Mouse (Mus musculus) hindbrain, embryonic 12.5 days (tissue): ENCODE measurements around the gene Cass4. TPM values are rescaled to one million over a fixed set of nuclear protein-coding genes. Genes with fewer than 3 reads are reported as not detected.

Experiments
- ATAC-seq: fragments of 200-750 bp; cut with Nextera tagmentation; 2 replicates; pipeline ENCODE4 v1.8.0; 2017; ENCODE audit warnings: moderate TSS enrichment; ENCODE audit not compliant: low FRiP score
- H3K27ac ChIP-seq: fragments of 300-500 bp; sonication (generic); 2 replicates; pipeline ENCODE4 v1.5.1; 2016; ENCODE audit warnings: mild to moderate bottlenecking
- H3K27me3 ChIP-seq: fragments of 300-500 bp; sonication (generic); 2 replicates; pipeline ENCODE4 v1.6.1; 2016; ENCODE audit warnings: mild to moderate bottlenecking
- H3K36me3 ChIP-seq: fragments of 300-500 bp; sonication (generic); 2 replicates; pipeline ENCODE4 v1.6.1; 2016; ENCODE audit warnings: mild to moderate bottlenecking
- H3K4me1 ChIP-seq: fragments of 300-500 bp; sonication (generic); 2 replicates; pipeline ENCODE4 v1.6.1; 2016
- H3K4me2 ChIP-seq: fragments of 300-500 bp; sonication (generic); replicated peaks from 2 replicates; pipeline ENCODE4 v1.6.1; 2016; ENCODE audit warnings: mild to moderate bottlenecking
- H3K4me3 ChIP-seq: fragments of 300-500 bp; sonication (generic); 2 replicates; pipeline ENCODE4 v1.5.1; 2016; ENCODE audit warnings: mild to moderate bottlenecking
- H3K9ac ChIP-seq: fragments of 300-500 bp; sonication (generic); 2 replicates; pipeline ENCODE4 v1.6.1; 2016; ENCODE audit warnings: mild to moderate bottlenecking, moderate library complexity
- H3K9me3 ChIP-seq: fragments of 300-500 bp; sonication (generic); replicated peaks from 2 replicates; pipeline ENCODE4 v1.6.1; 2016; ENCODE audit warnings: mild to moderate bottlenecking
- WGBS: fragments of 180-500 bp; shearing (Covaris S2); methylation state at CpG from one replicate; pipeline ENCODE4 v1.1.7; 2016; 5-methylcytosine and 5-hydroxymethylcytosine counted together
- polyA plus RNA-seq: library from polyadenylated mRNA; unstranded; fragments of >200 nt; fragmentation: Nextera tagmentation; extraction: Ambion mirVana; gene quantifications from 2 replicates; pipeline ENCODE4 v1.2.1, GENCODE M21; 2016

The Cass4 gene
- polyA plus RNA-seq, result 0.14 and 0.38 TPM in 2 replicates

DNA sequence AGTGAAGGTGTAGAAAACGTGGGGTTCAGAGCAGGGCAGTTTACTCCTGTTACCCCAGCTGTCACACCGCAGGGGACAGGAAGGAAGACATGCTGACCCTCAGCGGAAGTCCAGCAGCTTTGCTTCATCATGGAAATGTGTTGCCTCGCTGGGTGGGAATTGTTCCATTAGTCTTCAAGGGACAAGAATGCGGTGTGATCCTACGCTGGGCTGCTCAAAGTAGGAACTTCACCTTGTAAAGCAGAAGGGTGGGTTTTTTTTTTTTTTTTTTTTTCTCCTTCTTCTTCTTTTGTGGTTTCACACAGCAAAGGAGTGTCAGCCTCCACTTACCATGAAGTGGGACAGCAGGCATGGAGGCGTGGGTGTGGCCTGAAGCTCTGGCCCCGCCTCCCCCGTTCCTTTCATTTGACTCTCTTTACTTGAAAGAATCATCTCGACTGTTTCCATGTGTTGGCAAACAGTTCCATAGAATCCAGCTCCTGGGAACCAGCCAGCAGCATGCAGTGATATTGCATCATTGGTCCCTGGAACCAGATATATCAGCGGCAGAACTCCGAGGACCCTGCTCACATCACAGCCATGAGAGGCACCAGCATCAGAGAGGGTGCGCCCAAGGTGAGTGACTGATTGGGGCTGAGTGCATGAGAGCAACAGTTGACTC lies at the start of gene Cass4:
Cass4 (plus strand) TSS at position 404 of the 661 bp plus-strand sequence.
- Histone ChIP-seq H3K4me3 (no peak within 1 kb of the TSS), H3K4me1 (peaks cover 5% of the 10 kb centered on the region), H3K9ac (no peak within 1 kb of the TSS), H3K27ac (no peak within 1 kb of the TSS), H3K4me2 (no peak within 1 kb of the TSS), H3K27me3 (no peaks in the 10 kb centered on the region), H3K9me3 (no peaks in the 10 kb centered on the region), H3K36me3 (no peaks in the 10 kb centered on the region)
- ATAC-seq, result no peak
- 38% methylated on average over 13 of the region's 13 CpGs for WGBS

DNA sequence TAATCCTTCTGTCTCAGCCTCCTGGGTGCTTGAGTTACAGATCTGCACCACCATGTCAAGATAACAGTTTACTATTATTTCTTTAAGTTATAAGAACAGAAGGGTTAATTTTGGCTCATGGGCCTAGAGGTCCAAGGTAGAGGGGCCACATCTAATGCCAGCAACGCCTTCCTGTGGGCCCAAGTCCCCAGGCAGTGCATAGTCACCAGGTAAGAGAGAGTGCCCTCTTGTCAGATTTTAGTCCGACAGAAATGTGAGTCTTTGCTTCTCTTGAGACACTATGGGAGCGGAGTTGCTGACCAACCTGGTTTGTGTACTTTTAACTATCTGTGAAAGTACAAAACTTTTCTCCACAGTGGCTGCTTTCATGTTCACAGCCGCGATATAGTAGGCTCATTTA lies 48.9 kb upstream of the Cass4 start:
- H3K4me1 ChIP-seq, result peaks cover 23% of the 10 kb centered on the region

DNA sequence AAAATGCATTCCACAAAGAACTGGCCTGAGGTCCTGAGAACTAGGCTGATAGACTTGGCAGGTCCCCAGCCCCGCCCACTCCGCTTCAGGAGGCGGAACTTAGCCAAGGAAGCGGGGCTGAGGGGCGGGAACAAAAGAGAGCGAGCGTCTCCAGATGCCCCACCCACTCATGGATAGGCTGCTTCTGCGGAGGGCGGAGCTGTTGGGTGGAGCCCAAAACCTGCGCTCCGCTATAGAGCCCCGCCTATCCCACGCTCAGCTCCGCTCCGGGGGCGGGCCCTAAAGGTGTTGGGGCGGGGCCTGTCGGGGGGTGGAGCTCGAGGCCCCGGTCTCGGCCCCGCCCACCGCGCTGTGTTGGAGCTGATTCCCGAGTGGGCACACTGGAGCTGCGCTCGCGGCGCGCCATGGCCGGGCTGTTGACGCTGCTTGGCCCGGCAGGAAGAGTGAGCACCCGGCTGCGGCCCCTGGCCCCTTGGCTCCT lies 48.3 kb upstream of the Cass4 start, which contains the start of gene Fam210b:
Fam210b (plus strand) TSS at position 308 of the 481 bp plus-strand sequence.
- 0 out of 2 replicates have a peak within 1 kb of the TSS, but pooled peaks have one; percentile 40 for H3K27ac ChIP-seq
- peak within 1 kb of the TSS; percentile 97 for H3K4me2 ChIP-seq
- no peaks in the 10 kb centered on the region for H3K36me3 ChIP-seq
- WGBS, result under 1% methylated on average over 34 of the region's 35 CpGs
- H3K9me3 ChIP-seq, result no peaks in the 10 kb centered on the region
- peak within 1 kb of the TSS; percentile 75 for H3K9ac ChIP-seq
- H3K4me3 ChIP-seq, result peak within 1 kb of the TSS; percentile 72
- H3K27me3 ChIP-seq, result no peaks in the 10 kb centered on the region
- peaks cover 23% of the 10 kb centered on the region for H3K4me1 ChIP-seq
- ATAC-seq, result peak; percentile 95

More for the DNA sequence above, 48.9 kb upstream of the Cass4 start:
- no peaks in the 10 kb centered on the region for H3K36me3 ChIP-seq
- 0 out of 2 replicates have a peak overlapping the region, but pooled peaks have one; percentile 40 for H3K27ac ChIP-seq
- H3K9me3 ChIP-seq, result no peaks in the 10 kb centered on the region
- no peak overlapping the region for H3K9ac ChIP-seq
- no peaks in the 10 kb centered on the region for H3K27me3 ChIP-seq
- H3K4me3 ChIP-seq, result no peak overlapping the region
- WGBS, result 36% methylated on average over 5 of the region's 5 CpGs
- peak; percentile 2; the same call in 1 of the 2 replicates for ATAC-seq
- H3K4me2 ChIP-seq, result peak overlapping the region; percentile 97

DNA sequence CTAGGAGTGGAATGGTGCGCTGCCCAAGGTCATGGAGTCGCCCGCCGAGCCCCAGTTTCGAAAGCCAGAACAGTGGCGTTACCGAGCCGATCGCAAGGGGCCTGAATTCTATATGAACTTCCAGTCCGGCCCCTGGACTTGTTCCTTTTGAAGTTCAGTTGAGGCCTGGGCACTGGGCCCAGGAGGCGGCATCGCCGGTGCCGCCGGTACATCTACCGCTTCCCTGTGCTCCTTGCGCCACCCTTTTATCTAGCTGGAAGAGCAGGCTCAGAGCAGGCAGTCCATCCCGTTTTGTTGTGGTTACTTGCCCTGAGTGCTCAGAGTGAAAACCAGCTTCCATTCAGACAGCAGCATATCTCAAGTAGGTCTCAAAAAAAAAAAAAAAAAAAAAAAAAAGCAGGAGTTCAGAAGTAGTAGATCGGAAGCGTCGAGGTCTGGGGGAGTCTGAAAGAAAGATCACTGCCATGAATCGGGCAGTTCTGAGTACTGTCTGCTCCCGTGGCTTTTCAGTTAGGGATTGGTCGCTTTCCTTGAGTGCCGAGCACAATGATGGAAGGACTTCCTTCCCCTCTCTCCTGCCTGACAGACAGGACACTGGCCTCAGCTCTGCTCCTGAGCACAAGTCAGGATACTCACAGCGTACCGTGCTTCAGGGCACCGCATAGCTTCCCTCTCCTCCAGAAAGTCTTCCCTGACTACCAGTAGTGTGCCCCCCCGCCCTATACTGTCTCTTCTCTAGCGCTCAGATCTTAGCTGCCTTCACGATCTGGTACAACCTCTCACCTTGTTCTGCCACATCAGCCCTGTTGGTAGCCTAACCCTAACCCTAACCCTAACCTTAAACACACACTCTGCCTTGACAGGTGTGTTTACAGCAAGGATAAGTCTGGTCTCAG lies 47.3 kb upstream of the Cass4 start:
- Histone ChIP-seq H3K36me3 (no peaks in the 10 kb centered on the region), H3K4me1 (peaks cover 21% of the 10 kb centered on the region), H3K27ac (no peak overlapping the region), H3K4me2 (peak overlapping the region; percentile 97), H3K9me3 (no peaks in the 10 kb centered on the region), H3K9ac (peak overlapping the region; percentile 75), H3K4me3 (peak overlapping the region; percentile 72), H3K27me3 (no peaks in the 10 kb centered on the region)
- peak; percentile 2; the same call in 1 of the 2 replicates for ATAC-seq
- 9% methylated on average over 31 of the region's 31 CpGs for WGBS

DNA sequence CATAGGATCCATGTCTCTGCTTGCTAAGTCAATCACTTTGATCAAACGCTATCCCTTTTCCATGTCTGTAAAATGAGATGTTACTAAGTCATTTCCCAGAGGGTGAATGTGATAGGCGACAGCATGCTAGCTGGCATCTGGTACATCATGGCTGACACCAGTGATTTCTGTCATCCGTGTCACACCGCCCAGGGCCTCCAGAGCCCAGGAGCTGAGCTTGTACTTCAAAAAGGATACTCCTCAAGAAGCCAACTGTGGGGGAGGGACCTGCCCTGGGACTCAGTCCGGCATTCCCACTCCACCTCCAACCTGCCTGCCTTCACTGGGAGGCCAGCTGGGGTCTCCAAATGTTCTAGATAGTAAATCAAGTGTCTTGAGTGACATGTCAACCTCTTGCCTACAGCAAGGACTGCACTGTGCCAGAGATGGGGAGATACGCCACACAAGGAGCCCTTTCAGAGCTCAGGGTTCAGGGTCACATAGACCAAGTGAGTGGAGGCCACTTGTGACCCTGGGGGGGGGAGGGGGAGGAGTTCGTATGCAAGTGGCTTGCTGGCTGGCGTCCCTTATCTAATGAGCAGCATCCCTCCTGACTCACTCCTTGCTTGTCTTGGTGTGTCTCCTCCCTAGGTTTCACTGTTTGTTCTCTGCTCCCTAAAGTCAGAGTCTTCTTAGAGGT lies 46.5 kb upstream of the Cass4 start:
- Histone ChIP-seq H3K27ac (0 out of 2 replicates have a peak overlapping the region, but pooled peaks have one; percentile 55), H3K36me3 (no peaks in the 10 kb centered on the region), H3K4me2 (peak overlapping the region; percentile 97), H3K9ac (no peak overlapping the region), H3K4me1 (peaks cover 16% of the 10 kb centered on the region), H3K27me3 (no peaks in the 10 kb centered on the region), H3K9me3 (no peaks in the 10 kb centered on the region), H3K4me3 (peak overlapping the region; percentile 72; the same call in 1 of the 2 replicates)
- WGBS, result 59% methylated on average over 8 of the region's 8 CpGs
- ATAC-seq, result no peak

DNA sequence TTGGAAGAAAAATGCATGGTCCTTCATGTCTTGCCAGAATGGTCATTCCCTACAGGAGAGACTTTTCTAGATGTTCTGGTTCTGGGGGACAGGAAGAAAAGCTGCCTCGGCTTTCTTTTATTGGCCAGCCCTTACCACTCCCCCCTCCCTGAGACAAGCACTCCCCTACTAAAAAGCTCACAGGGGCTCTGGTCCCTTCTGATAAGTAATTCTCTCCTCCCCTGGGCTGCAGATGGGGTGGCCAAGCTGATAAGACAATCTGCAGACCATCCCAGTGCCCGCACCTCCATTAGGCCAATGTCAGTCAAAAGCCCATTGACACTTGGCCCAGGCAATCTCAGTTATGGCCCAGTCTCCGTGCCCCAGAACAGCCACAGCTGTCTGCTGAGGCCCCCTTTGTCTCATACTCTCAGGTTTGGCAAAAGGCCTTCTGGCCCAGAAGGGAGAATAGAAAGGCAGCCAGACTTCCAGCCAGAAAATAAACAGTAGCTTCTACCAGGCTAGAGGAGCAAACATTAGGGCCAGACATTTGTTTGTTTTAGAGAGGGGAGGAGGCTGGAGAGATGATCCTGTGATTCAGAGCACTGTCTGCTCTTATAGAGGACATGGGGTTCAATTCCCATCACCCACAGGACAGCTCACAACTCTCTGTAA lies 45.2 kb upstream of the Cass4 start:
- no peaks in the 10 kb centered on the region for H3K9me3 ChIP-seq
- peak overlapping the region; percentile 55 for H3K27ac ChIP-seq
- no peaks in the 10 kb centered on the region for H3K36me3 ChIP-seq
- no peak overlapping the region for H3K4me2 ChIP-seq
- peaks cover 20% of the 10 kb centered on the region for H3K4me1 ChIP-seq
- H3K9ac ChIP-seq, result no peak overlapping the region
- no peaks in the 10 kb centered on the region for H3K27me3 ChIP-seq
- 62% methylated on average over 3 of the region's 3 CpGs for WGBS
- ATAC-seq, result no peak
- no peak overlapping the region for H3K4me3 ChIP-seq

DNA sequence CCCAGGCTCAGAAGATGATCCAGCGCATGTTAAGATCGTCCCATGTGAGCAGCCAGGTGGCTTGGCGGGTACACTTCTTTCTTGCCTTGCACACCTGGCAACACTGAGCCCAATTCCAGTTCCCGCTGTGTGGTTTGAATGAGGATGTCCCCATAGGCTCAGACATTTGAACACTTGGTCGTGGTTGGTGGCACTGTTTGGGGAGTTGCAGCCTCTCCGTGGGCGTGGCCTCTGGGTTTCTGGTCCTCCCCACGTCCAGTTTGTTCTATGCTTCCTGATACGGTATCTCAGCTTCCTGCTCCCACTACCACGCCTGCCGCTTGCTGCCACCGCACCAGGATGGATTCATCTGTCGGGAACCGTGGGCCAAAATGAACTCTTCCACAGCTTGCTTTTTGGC lies 43.8 kb upstream of the Cass4 start:
- ATAC-seq, result no peak
- Histone ChIP-seq H3K27ac (no peak overlapping the region), H3K27me3 (no peaks in the 10 kb centered on the region), H3K36me3 (peaks cover 1% of the 10 kb centered on the region; the same call in 1 of the 2 replicates), H3K4me3 (no peak overlapping the region), H3K9me3 (no peaks in the 10 kb centered on the region), H3K9ac (no peak overlapping the region), H3K4me1 (peaks cover 19% of the 10 kb centered on the region), H3K4me2 (no peak overlapping the region)
- WGBS, result 82% methylated on average over 14 of the region's 14 CpGs

DNA sequence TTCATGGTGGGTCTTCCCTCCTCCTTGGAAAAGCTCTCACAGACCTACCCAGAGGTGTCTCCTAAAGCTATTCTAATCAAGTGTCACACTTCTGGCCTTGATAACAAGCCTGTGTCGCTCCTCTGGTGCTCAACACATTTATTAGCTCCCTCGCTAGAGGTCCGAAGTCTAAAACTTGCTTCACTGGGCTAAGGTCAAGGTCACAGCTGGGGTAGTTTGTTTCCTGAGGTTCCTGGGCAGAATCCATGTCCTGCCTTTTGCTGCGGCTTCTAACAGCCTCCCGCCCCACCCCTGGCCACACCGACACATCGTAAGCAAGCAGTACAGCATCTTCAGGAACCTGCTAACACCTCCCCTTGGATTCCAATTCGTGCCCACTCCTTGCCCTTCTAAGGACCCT lies 42.8 kb upstream of the Cass4 start:
- H3K36me3 ChIP-seq, result peaks cover 11% of the 10 kb centered on the region
- H3K27ac ChIP-seq, result no peak overlapping the region
- H3K27me3 ChIP-seq, result no peaks in the 10 kb centered on the region
- ATAC-seq, result no peak
- no peak overlapping the region for H3K9ac ChIP-seq
- H3K9me3 ChIP-seq, result no peaks in the 10 kb centered on the region
- H3K4me3 ChIP-seq, result no peak overlapping the region
- no peak overlapping the region for H3K4me2 ChIP-seq
- peaks cover 16% of the 10 kb centered on the region; the same call in 1 of the 2 replicates for H3K4me1 ChIP-seq
- WGBS, result 77% methylated on average over 8 of the region's 8 CpGs

DNA sequence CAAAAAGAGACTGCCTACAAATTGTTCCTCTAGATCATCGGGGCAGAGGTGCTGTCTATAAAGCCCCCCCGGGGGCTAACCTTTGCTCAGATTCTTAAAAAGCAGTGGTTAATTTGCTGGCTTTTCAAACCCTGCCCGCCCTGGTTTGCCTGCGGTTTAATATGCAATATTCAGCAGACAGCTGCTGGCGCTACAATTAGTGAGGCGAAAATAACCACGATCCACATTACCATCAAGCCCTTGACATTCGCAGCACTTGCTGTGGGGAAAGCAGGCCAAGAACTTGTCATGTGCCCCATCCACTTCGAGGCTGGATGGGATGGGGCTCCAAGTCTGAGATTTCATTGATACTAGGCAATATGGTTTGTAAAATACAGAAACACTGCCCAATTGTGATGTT lies 40.4 kb upstream of the Cass4 start:
- H3K9ac ChIP-seq, result no peak overlapping the region
- no peak overlapping the region for H3K4me3 ChIP-seq
- ATAC-seq, result no peak
- H3K4me2 ChIP-seq, result no peak overlapping the region
- H3K27me3 ChIP-seq, result no peaks in the 10 kb centered on the region
- H3K27ac ChIP-seq, result no peak overlapping the region
- H3K4me1 ChIP-seq, result peaks cover 4% of the 10 kb centered on the region; the same call in 1 of the 2 replicates
- H3K9me3 ChIP-seq, result no peaks in the 10 kb centered on the region
- WGBS, result 67% methylated on average over 9 of the region's 9 CpGs
- peaks cover 33% of the 10 kb centered on the region for H3K36me3 ChIP-seq

DNA sequence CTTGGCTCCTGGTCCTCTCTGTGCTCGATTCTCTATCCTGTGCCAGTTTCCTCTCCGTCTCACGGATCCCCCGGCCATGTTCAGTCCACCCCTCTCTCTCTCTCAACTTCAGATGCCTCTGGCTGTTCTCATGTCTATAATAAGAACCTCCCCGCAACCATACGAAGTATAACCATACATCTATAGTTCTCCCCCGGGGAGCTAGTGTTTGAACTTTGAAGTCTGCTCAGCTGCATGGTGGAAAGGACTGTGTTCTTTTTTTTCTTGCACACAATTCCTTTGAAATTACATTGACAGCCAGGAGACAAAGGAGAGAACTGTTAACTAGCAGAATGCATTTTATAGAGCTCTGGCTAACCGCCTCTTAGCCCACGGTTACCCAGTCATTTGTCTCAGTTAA lies 38.8 kb upstream of the Cass4 start:
- Histone ChIP-seq H3K27ac (0 out of 2 replicates have a peak overlapping the region, but pooled peaks have one; percentile 12), H3K4me2 (no peak overlapping the region), H3K9ac (no peak overlapping the region), H3K9me3 (no peaks in the 10 kb centered on the region), H3K4me1 (peaks cover 4% of the 10 kb centered on the region; the same call in 1 of the 2 replicates), H3K4me3 (no peak overlapping the region), H3K27me3 (no peaks in the 10 kb centered on the region), H3K36me3 (peaks cover 49% of the 10 kb centered on the region)
- ATAC-seq, result no peak
- WGBS, result 77% methylated on average over 9 of the region's 9 CpGs

DNA sequence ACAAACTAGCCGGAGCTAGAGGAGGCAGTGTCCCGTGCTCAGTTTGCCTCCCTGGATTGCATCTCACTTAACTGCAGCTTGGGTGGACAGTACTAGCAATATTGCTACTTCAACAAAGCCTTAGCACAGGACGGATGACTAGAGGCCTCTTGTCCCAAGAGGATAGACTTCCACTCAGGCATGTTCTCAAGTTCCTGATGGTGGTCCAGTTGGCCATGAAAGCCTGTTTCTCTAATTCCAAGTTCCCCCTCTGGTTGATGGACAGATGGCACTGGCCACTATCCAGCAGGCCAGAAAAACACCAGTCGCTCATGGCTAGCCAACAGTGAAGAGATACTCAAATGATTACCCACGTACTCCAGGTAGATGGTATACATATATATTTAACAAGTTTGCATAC lies 37.8 kb upstream of the Cass4 start:
- H3K36me3 ChIP-seq, result peaks cover 59% of the 10 kb centered on the region
- 87% methylated on average over 5 of the region's 5 CpGs for WGBS
- H3K4me2 ChIP-seq, result no peak overlapping the region
- peaks cover 4% of the 10 kb centered on the region; the same call in 1 of the 2 replicates for H3K4me1 ChIP-seq
- no peak overlapping the region for H3K4me3 ChIP-seq
- no peaks in the 10 kb centered on the region for H3K9me3 ChIP-seq
- H3K27ac ChIP-seq, result no peak overlapping the region
- H3K9ac ChIP-seq, result no peak overlapping the region
- no peak for ATAC-seq
- H3K27me3 ChIP-seq, result no peaks in the 10 kb centered on the region
